Mouse (Mus musculus) MEL (cell line): Measurements from ENCODE around the gene Hells.

Experiments
- CTCF ChIP-seq, 3 experiments: IDR thresholded peaks in 2 of 3; conservative IDR thresholded peaks in 1 of 3; 2 replicates each; pipeline ENCODE4 v1.5.1; 2011 to 2012; ENCODE audit warnings: low read length in 3 of 3, low read depth in 2 of 3, mild to moderate bottlenecking in 2 of 3, improper control_type of control experiment in 1 of 3, inconsistent platforms in 1 of 3, mixed read lengths in 1 of 3, moderate library complexity in 1 of 3; ENCODE audit not compliant: control insufficient read depth in 1 of 3, insufficient read depth in 1 of 3, poor library complexity in 1 of 3, severe bottlenecking in 1 of 3
- EP300 ChIP-seq, 2 experiments: IDR thresholded peaks; 2 replicates each; pipeline ENCODE4 v1.6.1; 2011; ENCODE audit warnings: improper control_type of control experiment in 2 of 2, low read length in 2 of 2, low read depth in 1 of 2, mild to moderate bottlenecking in 1 of 2
- MAFK ChIP-seq: IDR thresholded peaks from 2 replicates; pipeline ENCODE4 v1.6.1; 2011; ENCODE audit warnings: low read depth, mild to moderate bottlenecking, low read length, improper control_type of control experiment, borderline replicate concordance
- MAZ ChIP-seq: IDR thresholded peaks from 2 replicates; pipeline ENCODE4 v1.6.1; 2012; ENCODE audit warnings: low read depth, mild to moderate bottlenecking, inconsistent platforms, low read length, improper control_type of control experiment
- MYC ChIP-seq: IDR thresholded peaks from 2 replicates; pipeline ENCODE4 v1.6.1; 2011; ENCODE audit warnings: low read depth, mild to moderate bottlenecking, low read length, improper control_type of control experiment, moderate library complexity
- POLR2A ChIP-seq, 2 experiments: IDR thresholded peaks; 2 replicates each; pipeline ENCODE4 v1.6.1; 2011 to 2012; ENCODE audit warnings: low read length in 2 of 2, mild to moderate bottlenecking in 2 of 2, control low read depth in 1 of 2, improper control_type of control experiment in 1 of 2, low read depth in 1 of 2, moderate library complexity in 1 of 2; ENCODE audit not compliant: control insufficient read depth in 1 of 2, insufficient read depth in 1 of 2, poor library complexity in 1 of 2
- USF1 ChIP-seq: IDR thresholded peaks from 2 replicates; pipeline ENCODE4 v1.6.1; 2014; ENCODE audit warnings: low read depth, mild to moderate bottlenecking, inconsistent platforms, low read length, improper control_type of control experiment, moderate library complexity
- USF2 ChIP-seq, 2 experiments: IDR thresholded peaks; 2 replicates each; pipeline ENCODE4 v1.6.1; 2011 to 2012; ENCODE audit warnings: improper control_type of control experiment in 2 of 2, low read length in 2 of 2, borderline replicate concordance in 1 of 2, inconsistent platforms in 1 of 2, low read depth in 1 of 2, mild to moderate bottlenecking in 1 of 2; ENCODE audit not compliant: insufficient read depth in 1 of 2
- ZC3H11A ChIP-seq: IDR thresholded peaks from 2 replicates; pipeline ENCODE4 v1.6.1; 2012; ENCODE audit warnings: low read depth, mild to moderate bottlenecking, inconsistent platforms, low read length, improper control_type of control experiment

DNA sequence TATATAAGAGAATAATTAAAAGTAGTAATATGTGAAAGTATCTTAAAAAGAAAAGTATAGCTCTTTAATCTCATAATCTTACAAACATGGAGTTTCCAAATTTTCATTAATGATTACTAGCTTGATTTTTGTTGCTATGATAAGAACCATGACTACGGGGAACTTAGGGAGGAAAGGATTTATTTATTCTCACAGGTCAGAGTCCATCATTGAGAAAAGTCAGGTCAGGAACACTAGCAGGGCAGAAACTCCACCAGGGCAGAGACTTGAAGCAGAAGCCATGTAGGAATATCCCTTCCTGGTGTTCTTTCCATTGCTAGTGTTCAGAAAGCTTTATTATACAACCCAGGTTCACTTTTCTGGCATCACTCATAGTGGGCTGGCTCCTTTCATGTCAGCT is 68.0 kb downstream of the Hells start:
- TF ChIP-seq ZC3H11A, result no peak
- no peak for TF ChIP-seq MAZ
- TF ChIP-seq CTCF (IDR thresholded peaks at IDR 0.05 in 2 of 3, conservative IDR thresholded peaks at IDR 0.05 in 1 of 3; ENCODE audit: control insufficient read depth in 1 of 3, insufficient read depth in 1 of 3, low read depth in 2 of 3, low read length in 3 of 3, poor library complexity in 1 of 3, severe bottlenecking in 1 of 3), result no peak
- TF ChIP-seq USF1, result no peak
- no peak for TF ChIP-seq MYC
- TF ChIP-seq MAFK, result no peak
- TF ChIP-seq EP300 (IDR thresholded peaks at IDR 0.05; ENCODE audit: low read depth in 1 of 2, low read length in 2 of 2), result no peak
- TF ChIP-seq USF2 (IDR thresholded peaks at IDR 0.05; ENCODE audit: borderline replicate concordance in 1 of 2, insufficient read depth in 1 of 2, low read depth in 1 of 2, low read length in 2 of 2), result no peak
- no peak for TF ChIP-seq POLR2A (IDR thresholded peaks at IDR 0.05; ENCODE audit: control insufficient read depth in 1 of 2, insufficient read depth in 1 of 2, low read depth in 1 of 2, low read length in 2 of 2, poor library complexity in 1 of 2)
